Mouse (Mus musculus) limb, embryonic 13.5 days (tissue): ENCODE data around the gene Ptprh. TPM values are rescaled to one million over a fixed set of nuclear protein-coding genes. Genes with fewer than 3 reads are reported as not detected.

ENCODE experiments used
- ATAC-seq: fragments of 200-750 bp; cut with Nextera tagmentation; 2 replicates; pipeline ENCODE4 v1.8.0; 2017; ENCODE audit warnings: low read depth, moderate number of reproducible peaks, moderate TSS enrichment; ENCODE audit not compliant: low FRiP score
- H3K27ac ChIP-seq: fragments of 300-500 bp; sonication (generic); 2 replicates; pipeline ENCODE4 v1.5.1; 2015; ENCODE audit warnings: inconsistent platforms, mild to moderate bottlenecking, moderate library complexity
- H3K27me3 ChIP-seq: fragments of 300-500 bp; sonication (generic); 2 replicates; pipeline ENCODE4 v1.6.1; 2015; ENCODE audit warnings: mild to moderate bottlenecking, inconsistent platforms
- H3K36me3 ChIP-seq: fragments of 300-500 bp; sonication (generic); 2 replicates; pipeline ENCODE4 v1.6.1; 2015; ENCODE audit warnings: inconsistent platforms, mild to moderate bottlenecking, moderate library complexity
- H3K4me1 ChIP-seq: fragments of 300-500 bp; sonication (generic); 2 replicates; pipeline ENCODE4 v1.6.1; 2015; ENCODE audit warnings: inconsistent platforms
- H3K4me2 ChIP-seq: fragments of 300-500 bp; sonication (generic); replicated peaks from 2 replicates; pipeline ENCODE4 v1.6.1; 2015; ENCODE audit warnings: inconsistent platforms, mild to moderate bottlenecking, moderate library complexity
- H3K4me3 ChIP-seq: fragments of 300-500 bp; sonication (generic); 2 replicates; pipeline ENCODE4 v1.5.1; 2015; ENCODE audit warnings: moderate library complexity, mild to moderate bottlenecking, inconsistent platforms
- H3K9ac ChIP-seq: fragments of 300-500 bp; sonication (generic); 2 replicates; pipeline ENCODE4 v1.6.1; 2015; ENCODE audit warnings: mild to moderate bottlenecking, inconsistent platforms
- H3K9me3 ChIP-seq: fragments of 300-500 bp; sonication (generic); 2 replicates; pipeline ENCODE4 v1.6.1; 2016; ENCODE audit warnings: inconsistent platforms
- WGBS: fragments of 180-500 bp; shearing (Covaris S2); methylation state at CpG from one replicate; pipeline ENCODE4 v1.1.7; 2015; 5-methylcytosine and 5-hydroxymethylcytosine counted together
- polyA plus RNA-seq: library from polyadenylated mRNA; unstranded; fragments of >200 nt; fragmentation: Nextera tagmentation; extraction: Ambion mirVana; gene quantifications from 2 replicates; pipeline ENCODE4 v1.2.1, GENCODE M21; 2015

Ptprh gene
- polyA plus RNA-seq = not detected in 2 replicates

DNA sequence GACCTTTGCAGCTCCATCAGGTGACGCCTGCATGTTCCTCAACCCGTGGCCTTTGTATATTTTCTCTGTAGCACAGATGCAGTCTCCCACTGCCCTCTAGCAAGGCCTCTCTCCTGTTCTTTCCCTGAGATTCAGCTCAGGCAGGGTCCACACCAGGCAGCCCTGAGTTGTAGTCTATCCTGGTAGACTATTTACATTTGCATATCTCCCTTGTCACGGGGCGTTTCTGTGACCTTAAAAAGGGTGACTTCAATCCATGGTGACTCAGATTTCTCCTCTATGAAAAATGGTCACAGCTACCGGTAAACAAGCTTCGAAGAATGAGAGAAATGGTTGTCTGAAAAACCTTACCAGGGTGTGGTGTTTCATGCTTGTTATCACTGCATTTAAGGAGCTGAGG, at the start of gene Ptprh:
Ptprh (minus strand) TSS at position 169 of the 400 bp plus-strand sequence.
- H3K27ac ChIP-seq = no peak within 1 kb of the TSS
- WGBS = 77% methylated on average over 6 of the region's 6 CpGs
- no peak for ATAC-seq
- no peaks in the 10 kb centered on the region for H3K27me3 ChIP-seq
- H3K9ac ChIP-seq = no peak within 1 kb of the TSS
- no peaks in the 10 kb centered on the region for H3K9me3 ChIP-seq
- H3K4me1 ChIP-seq = no peaks in the 10 kb centered on the region
- no peak within 1 kb of the TSS for H3K4me3 ChIP-seq
- no peak within 1 kb of the TSS for H3K4me2 ChIP-seq
- H3K36me3 ChIP-seq = no peaks in the 10 kb centered on the region

- WGBS = 62% methylated on average over 5 of the region's 5 CpGs
- H3K27ac ChIP-seq = no peak overlapping the region
- ATAC-seq = no peak
Observed at GRCm38 (mm10) chr7:4653351-4653750, 49.5 kb upstream of the Ptprh start.

DNA sequence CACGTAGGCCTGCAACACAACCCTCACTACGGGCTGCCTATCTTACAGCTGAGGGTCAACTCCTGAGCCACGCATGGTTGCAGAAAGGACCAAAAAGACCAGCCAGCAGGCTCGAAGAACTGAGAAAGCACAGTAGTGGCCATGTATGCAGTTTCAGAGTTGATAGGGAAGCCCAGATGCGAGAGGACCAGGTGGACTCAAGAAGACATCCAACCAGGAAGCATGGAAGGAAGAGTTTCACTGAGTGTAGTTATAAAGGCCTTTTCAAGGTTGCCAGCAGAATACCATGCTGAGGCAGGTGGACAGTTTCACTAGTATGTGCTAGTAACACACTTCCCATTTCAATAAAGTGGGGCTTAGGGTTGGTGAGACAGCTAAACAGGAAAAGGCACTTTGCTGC, 48.9 kb upstream of the Ptprh start:
- WGBS = 92% methylated on average over 5 of the region's 5 CpGs
- peaks cover 35% of the 10 kb centered on the region for H3K4me1 ChIP-seq
- no peak overlapping the region for H3K4me2 ChIP-seq
- H3K9me3 ChIP-seq = no peaks in the 10 kb centered on the region
- no peak overlapping the region for H3K27ac ChIP-seq
- no peak overlapping the region for H3K4me3 ChIP-seq
- H3K27me3 ChIP-seq = no peaks in the 10 kb centered on the region
- peaks cover 25% of the 10 kb centered on the region for H3K36me3 ChIP-seq
- H3K9ac ChIP-seq = no peak overlapping the region
- ATAC-seq = no peak

More at GRCm38 (mm10) chr7:4653351-4653750, 49.5 kb upstream of the Ptprh start:
- 0 out of 2 replicates have a peak overlapping the region, but pooled peaks have one; percentile 19 for H3K9ac ChIP-seq
- H3K36me3 ChIP-seq = peaks cover 25% of the 10 kb centered on the region
- no peak overlapping the region for H3K4me3 ChIP-seq
- no peak overlapping the region for H3K4me2 ChIP-seq
- H3K4me1 ChIP-seq = peaks cover 39% of the 10 kb centered on the region
- H3K27me3 ChIP-seq = no peaks in the 10 kb centered on the region
- H3K9me3 ChIP-seq = no peaks in the 10 kb centered on the region

DNA sequence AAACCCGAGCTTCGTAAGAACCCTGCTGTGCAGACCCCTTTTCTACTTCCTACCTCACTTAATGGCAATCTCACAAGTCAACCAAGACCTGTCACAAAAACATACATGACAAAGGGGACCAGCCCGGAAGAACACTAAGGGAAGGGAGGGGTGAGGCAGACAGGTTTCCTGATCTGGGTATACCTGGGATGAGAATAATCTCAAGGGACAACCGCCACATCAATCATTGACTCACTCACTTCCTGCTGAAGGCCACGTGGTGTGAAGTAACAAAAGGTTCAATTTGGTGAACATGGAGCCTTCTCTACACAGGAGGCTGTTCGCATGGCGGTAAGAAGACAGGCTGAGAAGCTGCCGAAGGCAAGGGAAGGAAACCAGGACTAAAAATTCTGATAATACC, 47.7 kb upstream of the Ptprh start:
- Histone ChIP-seq H3K9ac (no peak overlapping the region), H3K27me3 (no peaks in the 10 kb centered on the region), H3K4me3 (no peak overlapping the region), H3K27ac (no peak overlapping the region), H3K36me3 (peaks cover 30% of the 10 kb centered on the region), H3K9me3 (no peaks in the 10 kb centered on the region), H3K4me1 (peaks cover 24% of the 10 kb centered on the region), H3K4me2 (no peak overlapping the region)
- no peak for ATAC-seq
- WGBS = 84% methylated on average over 8 of the region's 8 CpGs

DNA sequence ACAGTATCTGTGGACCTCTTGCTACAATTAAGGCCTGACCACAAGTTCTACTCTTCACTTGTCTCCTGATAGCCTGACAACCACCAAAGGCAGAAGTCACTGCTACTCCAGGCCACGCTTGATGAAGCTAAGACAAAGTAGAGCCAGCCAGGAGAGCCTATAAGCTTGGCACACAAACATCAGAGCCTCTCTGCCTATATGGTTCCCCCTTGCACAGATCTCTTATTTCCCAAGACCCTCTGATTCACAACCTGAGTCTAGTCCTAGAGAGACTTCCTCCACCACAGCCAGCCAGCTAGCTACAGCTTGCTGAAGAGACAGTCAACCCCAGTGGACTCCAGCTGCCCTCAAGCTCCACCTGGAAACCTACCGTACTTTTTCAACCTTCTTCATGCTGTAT, 44.2 kb upstream of the Ptprh start:
- Histone ChIP-seq H3K27me3 (no peaks in the 10 kb centered on the region), H3K4me1 (no peaks in the 10 kb centered on the region), H3K4me3 (no peak overlapping the region), H3K9ac (no peak overlapping the region), H3K4me2 (no peak overlapping the region), H3K9me3 (no peaks in the 10 kb centered on the region), H3K27ac (no peak overlapping the region), H3K36me3 (peaks cover 56% of the 10 kb centered on the region)
- whole genome bisulfite sequencing = 88% methylated on average over 2 of the region's 2 CpGs
- no peak for ATAC-seq

- Histone ChIP-seq H3K4me1 (no peaks in the 10 kb centered on the region), H3K4me3 (no peak overlapping the region), H3K27ac (no peak overlapping the region), H3K36me3 (peaks cover 55% of the 10 kb centered on the region), H3K4me2 (no peak overlapping the region), H3K9ac (no peak overlapping the region), H3K27me3 (no peaks in the 10 kb centered on the region), H3K9me3 (no peaks in the 10 kb centered on the region)
- no peak for ATAC-seq
- 71% methylated on average over 6 of the region's 6 CpGs for WGBS
Observed at GRCm38 (mm10) chr7:4647291-4647690, 43.5 kb upstream of the Ptprh start.

- H3K4me3 ChIP-seq = no peak overlapping the region
- H3K27ac ChIP-seq = no peak overlapping the region
- peaks cover 58% of the 10 kb centered on the region for H3K36me3 ChIP-seq
- ATAC-seq = no peak
- H3K4me2 ChIP-seq = no peak overlapping the region
- no peaks in the 10 kb centered on the region for H3K4me1 ChIP-seq
- WGBS = 88% methylated on average over 3 of the region's 3 CpGs
- H3K27me3 ChIP-seq = no peaks in the 10 kb centered on the region
- H3K9ac ChIP-seq = 0 out of 2 replicates have a peak overlapping the region, but pooled peaks have one; percentile 14
- H3K9me3 ChIP-seq = no peaks in the 10 kb centered on the region
Observed at GRCm38 (mm10) chr7:4646806-4647205, 43.0 kb upstream of the Ptprh start.

DNA sequence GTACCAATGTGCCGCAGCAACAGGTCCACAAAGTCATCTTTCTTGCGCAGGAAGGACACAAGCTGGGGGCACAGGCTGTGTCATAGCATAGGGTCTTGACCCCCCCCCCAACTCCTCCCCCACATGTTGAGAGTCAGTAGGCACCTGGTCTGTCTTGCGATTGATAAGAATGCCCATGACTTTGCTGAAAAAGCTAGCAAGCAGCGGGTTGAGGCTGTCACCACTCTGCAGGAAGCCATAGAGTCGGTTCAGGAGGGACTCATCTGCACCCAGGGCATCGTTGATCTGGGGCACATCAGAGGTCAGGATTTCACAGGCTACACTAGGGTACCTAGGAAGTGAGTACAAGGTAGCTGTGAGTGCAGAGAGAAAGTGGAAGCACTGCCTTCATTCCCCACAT, 39.4 kb upstream of the Ptprh start:
- WGBS = 87% methylated on average over 6 of the region's 6 CpGs
- peaks cover 84% of the 10 kb centered on the region for H3K36me3 ChIP-seq

GRCm38 (mm10) chr7:4641956-4642355, 38.1 kb upstream of the Ptprh start:
- H3K4me1 ChIP-seq = no peaks in the 10 kb centered on the region
- H3K27me3 ChIP-seq = no peaks in the 10 kb centered on the region
- no peak overlapping the region for H3K4me3 ChIP-seq
- no peaks in the 10 kb centered on the region for H3K9me3 ChIP-seq
- H3K36me3 ChIP-seq = peaks cover 95% of the 10 kb centered on the region
- H3K9ac ChIP-seq = no peak overlapping the region
- ATAC-seq = no peak
- 79% methylated on average over 7 of the region's 7 CpGs for WGBS
- H3K4me2 ChIP-seq = no peak overlapping the region
- no peak overlapping the region for H3K27ac ChIP-seq

More for the DNA sequence above, 39.4 kb upstream of the Ptprh start:
- H3K4me2 ChIP-seq = no peak overlapping the region
- no peak overlapping the region for H3K4me3 ChIP-seq
- no peaks in the 10 kb centered on the region for H3K4me1 ChIP-seq
- no peaks in the 10 kb centered on the region for H3K9me3 ChIP-seq
- no peak overlapping the region for H3K9ac ChIP-seq
- ATAC-seq = no peak
- no peak overlapping the region for H3K27ac ChIP-seq
- no peaks in the 10 kb centered on the region for H3K27me3 ChIP-seq

GRCm38 (mm10) chr7:4641155-4641554, 37.3 kb upstream of the Ptprh start:
- Histone ChIP-seq H3K36me3 (peaks cover 96% of the 10 kb centered on the region), H3K27ac (no peak overlapping the region), H3K9ac (no peak overlapping the region), H3K27me3 (no peaks in the 10 kb centered on the region), H3K4me3 (no peak overlapping the region), H3K9me3 (no peaks in the 10 kb centered on the region), H3K4me1 (no peaks in the 10 kb centered on the region), H3K4me2 (no peak overlapping the region)
- no peak for ATAC-seq
- WGBS = 82% methylated on average over 11 of the region's 11 CpGs

GRCm38 (mm10) chr7:4636179-4636578, 32.3 kb upstream of the Ptprh start:
- no peaks in the 10 kb centered on the region for H3K27me3 ChIP-seq

DNA sequence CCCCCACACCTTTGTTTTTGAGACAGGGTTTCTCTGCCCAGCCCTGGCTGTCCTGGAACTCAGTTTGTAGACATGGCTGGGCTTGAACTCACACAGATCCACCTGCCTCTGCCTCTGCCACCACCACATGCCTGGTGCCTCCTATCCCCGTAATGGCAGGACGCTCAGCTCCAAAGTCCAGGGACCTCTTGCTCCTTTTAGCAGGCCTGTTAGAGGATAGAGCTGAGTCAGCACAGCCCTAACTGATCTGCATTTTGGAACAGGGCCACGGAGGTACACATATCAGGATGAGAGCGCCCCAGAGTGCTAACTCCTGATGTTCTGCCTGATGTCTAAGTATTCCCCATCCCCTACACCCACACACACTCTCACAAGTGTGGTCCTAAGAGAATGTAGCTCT, 27.2 kb upstream of the Ptprh start, which contains the start of gene Tmem86b:
Tmem86b (minus strand) TSS at position 392 of the 400 bp plus-strand sequence.
- ATAC-seq = no peak
- Histone ChIP-seq H3K27me3 (no peaks in the 10 kb centered on the region), H3K4me1 (no peaks in the 10 kb centered on the region), H3K4me2 (no peak within 1 kb of the TSS), H3K36me3 (peaks cover 74% of the 10 kb centered on the region), H3K4me3 (no peak within 1 kb of the TSS), H3K27ac (no peak within 1 kb of the TSS), H3K9ac (no peak within 1 kb of the TSS), H3K9me3 (no peaks in the 10 kb centered on the region)
- 92% methylated on average over 4 of the region's 4 CpGs for WGBS

More at GRCm38 (mm10) chr7:4636179-4636578, 32.3 kb upstream of the Ptprh start:
- no peak overlapping the region for H3K27ac ChIP-seq
- H3K9ac ChIP-seq = no peak overlapping the region
- no peak for ATAC-seq
- H3K9me3 ChIP-seq = no peaks in the 10 kb centered on the region
- peaks cover 91% of the 10 kb centered on the region for H3K36me3 ChIP-seq
- H3K4me1 ChIP-seq = no peaks in the 10 kb centered on the region
- no peak overlapping the region for H3K4me2 ChIP-seq
- H3K4me3 ChIP-seq = no peak overlapping the region
- WGBS = 93% methylated on average over 4 of the region's 4 CpGs

GRCm38 (mm10) chr7:4630198-4630597, 26.4 kb upstream of the Ptprh start:
- 100% methylated on average over 1 of the region's 1 CpGs for WGBS
- ATAC-seq = no peak

More at GRCm38 (mm10) chr7:4630198-4630597, 26.4 kb upstream of the Ptprh start:
- Histone ChIP-seq H3K27ac (no peak overlapping the region), H3K4me1 (no peaks in the 10 kb centered on the region), H3K4me3 (no peak overlapping the region), H3K36me3 (peaks cover 67% of the 10 kb centered on the region), H3K27me3 (no peaks in the 10 kb centered on the region), H3K9me3 (no peaks in the 10 kb centered on the region), H3K9ac (no peak overlapping the region), H3K4me2 (no peak overlapping the region)
